16 mouse cellular contexts compared by ENCODE assay signal in genomic region chr11:90364865-90365264, GRCm38 (mm10). TPM values are rescaled to one million over a fixed set of nuclear protein-coding genes. Genes with fewer than 3 reads are reported as not detected.
A peak's percentile ranks its signal among the peaks of the same experiment; 100 is the strongest.
DNase-seq lines count a peak whose midpoint lies in the region; ATAC-seq and TF ChIP-seq lines count a peak whose summit lies in the region.
"Had no signal": no experiment of that assay in that cellular context is flagged by ENCODE, and none has a peak within 500 bp of the region (broad histone marks: within the 10 kb centered on the region; RNA-seq: fewer than 3 reads in every experiment).

No protein-coding gene starts in this region.

- H3K36me3 ChIP-seq in forebrain, postnatal 0 days (ENCODE audit: insufficient read depth): no peaks in the 10 kb centered on the region
- no peaks in the 10 kb centered on the region for H3K36me3 ChIP-seq in forebrain, embryonic 16.5 days (ENCODE audit: control insufficient read depth, insufficient read depth)
- H3K36me3 ChIP-seq in kidney, adult 2 months (ENCODE audit: control insufficient read depth, insufficient read depth, low read length): no peaks in the 10 kb centered on the region
- no peaks in the 10 kb centered on the region for H3K36me3 ChIP-seq in kidney, embryonic 16.5 days (ENCODE audit: insufficient read depth, low read length)
- no peaks in the 10 kb centered on the region for H3K36me3 ChIP-seq in lung, postnatal 0 days (ENCODE audit: insufficient read depth, low read length)
- H3K36me3 ChIP-seq in forebrain, embryonic 14.5 days (ENCODE audit: control insufficient read depth, insufficient read depth, low read length): no peaks in the 10 kb centered on the region
- H3K36me3 ChIP-seq: liver, embryonic 15.5 days; neural tube, embryonic 12.5 days had no signal

- H3K27me3 ChIP-seq in forebrain, postnatal 0 days (ENCODE audit: insufficient read depth, low read length): no peaks in the 10 kb centered on the region
- no peaks in the 10 kb centered on the region for H3K27me3 ChIP-seq in forebrain, embryonic 16.5 days (replicated peaks; ENCODE audit: control insufficient read depth, insufficient read depth, low read length)
- no peaks in the 10 kb centered on the region for H3K27me3 ChIP-seq in kidney, adult 2 months (replicated peaks; ENCODE audit: control insufficient read depth, insufficient read depth, low read length)
- no peaks in the 10 kb centered on the region for H3K27me3 ChIP-seq in kidney, embryonic 16.5 days (ENCODE audit: insufficient read depth, low read length)
- H3K27me3 ChIP-seq in lung, postnatal 0 days (replicated peaks; ENCODE audit: insufficient read depth, low read length): no peaks in the 10 kb centered on the region
- no peaks in the 10 kb centered on the region for H3K27me3 ChIP-seq in forebrain, embryonic 14.5 days (replicated peaks; ENCODE audit: control insufficient read depth, insufficient read depth, low read length)
- H3K27me3 ChIP-seq: liver, embryonic 15.5 days; neural tube, embryonic 12.5 days had no signal

- H3K9ac ChIP-seq in forebrain, postnatal 0 days: no peak overlapping the region
- no peak overlapping the region for H3K9ac ChIP-seq in forebrain, embryonic 16.5 days (replicated peaks; ENCODE audit: low read depth, low read length)
- H3K9ac ChIP-seq in kidney, embryonic 16.5 days (replicated peaks; ENCODE audit: low read length): no peak overlapping the region
- no peak overlapping the region for H3K9ac ChIP-seq in lung, postnatal 0 days (replicated peaks; ENCODE audit: low read depth)
- no peak overlapping the region for H3K9ac ChIP-seq in forebrain, embryonic 14.5 days (ENCODE audit: low read length)
- H3K9ac ChIP-seq: liver, embryonic 15.5 days; neural tube, embryonic 12.5 days had no signal

- peaks cover 15% of the 10 kb centered on the region for H3K4me1 ChIP-seq in forebrain, postnatal 0 days (ENCODE audit: insufficient read depth)
- H3K4me1 ChIP-seq in forebrain, embryonic 16.5 days (replicated peaks; ENCODE audit: control insufficient read depth, insufficient read depth, low read length): peaks cover 12% of the 10 kb centered on the region
- H3K4me1 ChIP-seq in kidney, adult 2 months (ENCODE audit: control insufficient read depth, insufficient read depth, low read length): peaks cover 38% of the 10 kb centered on the region
- peaks cover 18% of the 10 kb centered on the region for H3K4me1 ChIP-seq in kidney, embryonic 16.5 days (ENCODE audit: insufficient read depth, low read length)
- peaks cover 2% of the 10 kb centered on the region; the same call in 1 of the 2 replicates for H3K4me1 ChIP-seq in lung, postnatal 0 days (ENCODE audit: insufficient read depth, low read depth, low read length)
- H3K4me1 ChIP-seq in lung, adult 2 months (ENCODE audit: control insufficient read depth, insufficient read depth, low read length): peaks cover 16% of the 10 kb centered on the region
- H3K4me1 ChIP-seq in forebrain, embryonic 14.5 days (ENCODE audit: control insufficient read depth, insufficient read depth, low read length): peaks cover 11% of the 10 kb centered on the region

- no peak overlapping the region for H3K4me3 ChIP-seq in forebrain, postnatal 0 days (ENCODE audit: low read depth, low read length)
- H3K4me3 ChIP-seq in forebrain, embryonic 16.5 days (replicated peaks; ENCODE audit: low read length): no peak overlapping the region
- no peak overlapping the region for H3K4me3 ChIP-seq in kidney, adult 2 months (ENCODE audit: insufficient read depth, low read depth, low read length)
- H3K4me3 ChIP-seq in kidney, embryonic 16.5 days (ENCODE audit: low read length): no peak overlapping the region
- H3K4me3 ChIP-seq in lung, postnatal 0 days (ENCODE audit: low read depth, low read length): no peak overlapping the region
- H3K4me3 ChIP-seq in lung, adult 2 months (replicated peaks; ENCODE audit: extremely low read depth, low read depth, low read length): no peak overlapping the region
- H3K4me3 ChIP-seq in forebrain, embryonic 14.5 days (ENCODE audit: low read depth, low read length): no peak overlapping the region
- H3K4me3 ChIP-seq: liver, embryonic 15.5 days; neural tube, embryonic 12.5 days had no signal

- no peak for TF ChIP-seq EP300 in lung, postnatal 0 days (IDR thresholded peaks at IDR 0.05)

- DNase-seq in forebrain, postnatal 0 days: peak; percentile 35
- DNase-seq in kidney, adult 2 months: no peak
- peak; percentile 40 for DNase-seq in lung, postnatal 0 days (ENCODE audit: low spot score)
- no peak for DNase-seq in lung, adult 2 months
- no peak for DNase-seq in forebrain, embryonic 14.5 days (ENCODE audit: low spot score)
- DNase-seq: adrenal gland, postnatal 36 days; cerebellum, postnatal 36 days; heart, postnatal 14 days; right cerebral cortex, postnatal 14 days had no signal

- H3K9me3 ChIP-seq in forebrain, postnatal 0 days (ENCODE audit: low read length): no peaks in the 10 kb centered on the region
- no peaks in the 10 kb centered on the region for H3K9me3 ChIP-seq in forebrain, embryonic 16.5 days (ENCODE audit: control insufficient read depth, low read length)
- no peaks in the 10 kb centered on the region for H3K9me3 ChIP-seq in kidney, embryonic 16.5 days (ENCODE audit: low read length)
- H3K9me3 ChIP-seq in lung, postnatal 0 days (ENCODE audit: low read length): no peaks in the 10 kb centered on the region
- H3K9me3 ChIP-seq in forebrain, embryonic 14.5 days (replicated peaks; ENCODE audit: control insufficient read depth, low read length): no peaks in the 10 kb centered on the region
- H3K9me3 ChIP-seq: liver, embryonic 15.5 days; neural tube, embryonic 12.5 days had no signal

- TF ChIP-seq CTCF in forebrain, postnatal 0 days (IDR thresholded peaks at IDR 0.05; ENCODE audit: low read depth): no peak
- no peak for TF ChIP-seq CTCF in kidney, adult 2 months (conservative IDR thresholded peaks at IDR 0.05; ENCODE audit: insufficient read depth, insufficient read length, low read depth, low read length)
- no peak for TF ChIP-seq CTCF in lung, postnatal 0 days (IDR thresholded peaks at IDR 0.05)
- TF ChIP-seq CTCF in lung, adult 2 months (IDR thresholded peaks at IDR 0.05; ENCODE audit: insufficient read depth, low read length): no peak

- no peak for ATAC-seq in forebrain, postnatal 0 days
- ATAC-seq in forebrain, embryonic 16.5 days: no peak
- ATAC-seq in kidney, embryonic 16.5 days (ENCODE audit: low FRiP score, low TSS enrichment): no peak
- 0 out of 2 replicates have a peak, but pooled peaks have one; percentile 34 for ATAC-seq in lung, postnatal 0 days
- ATAC-seq in erythroid progenitor cell, adult 5-6 weeks (replicated peaks; ENCODE audit: low FRiP score, poor library complexity, severe bottlenecking): no peak
- no peak for ATAC-seq in forebrain, embryonic 14.5 days
- ATAC-seq: activated CD4-positive, CD25-positive, alpha-beta regulatory T cell, adult 4 months had no signal

- 66% methylated on average over 7 of the region's 7 CpGs for WGBS in forebrain, postnatal 0 days
- 75% methylated on average over 7 of the region's 7 CpGs for WGBS in forebrain, embryonic 16.5 days
- WGBS in kidney, adult 2 months: 66% methylated on average over 7 of the region's 7 CpGs
- WGBS in kidney, embryonic 16.5 days: 62% methylated on average over 7 of the region's 7 CpGs
- 34% methylated on average over 7 of the region's 7 CpGs for WGBS in lung, postnatal 0 days
- WGBS in lung, adult 2 months: 38% methylated on average over 7 of the region's 7 CpGs
- 78% methylated on average over 7 of the region's 7 CpGs for WGBS in forebrain, embryonic 14.5 days

- H3K4me2 ChIP-seq in forebrain, postnatal 0 days (ENCODE audit: low read depth): no peak overlapping the region
- H3K4me2 ChIP-seq in forebrain, embryonic 16.5 days (ENCODE audit: low read length): no peak overlapping the region
- H3K4me2 ChIP-seq in kidney, embryonic 16.5 days (replicated peaks; ENCODE audit: low read depth, low read length): no peak overlapping the region
- no peak overlapping the region for H3K4me2 ChIP-seq in lung, postnatal 0 days (replicated peaks; ENCODE audit: low read depth, low read length)
- no peak overlapping the region for H3K4me2 ChIP-seq in forebrain, embryonic 14.5 days (ENCODE audit: low read length)
- H3K4me2 ChIP-seq: liver, embryonic 15.5 days; neural tube, embryonic 12.5 days had no signal

- no peak for TF ChIP-seq POLR2A in kidney, adult 2 months (IDR thresholded peaks at IDR 0.05; ENCODE audit: low read depth, low read length)
- no peak for TF ChIP-seq POLR2A in lung, adult 2 months (IDR thresholded peaks at IDR 0.05; ENCODE audit: borderline replicate concordance, extremely low read depth, low read depth, low read length)

- H3K27ac ChIP-seq in forebrain, postnatal 0 days (ENCODE audit: low read depth, low read length): peak overlapping the region; percentile 45; the same call in 1 of the 2 replicates
- no peak overlapping the region for H3K27ac ChIP-seq in forebrain, embryonic 16.5 days (ENCODE audit: low read length)
- peak overlapping the region; percentile 91; the same call in 1 of the 2 replicates for H3K27ac ChIP-seq in kidney, adult 2 months (ENCODE audit: insufficient read depth, low read depth, low read length)
- H3K27ac ChIP-seq in kidney, embryonic 16.5 days (ENCODE audit: low read length): no peak overlapping the region
- no peak overlapping the region for H3K27ac ChIP-seq in lung, postnatal 0 days (ENCODE audit: low read length)
- H3K27ac ChIP-seq in forebrain, embryonic 14.5 days (ENCODE audit: low read depth, low read length): no peak overlapping the region
- H3K27ac ChIP-seq: kidney, postnatal 0 days; neural tube, embryonic 12.5 days had no signal

RNA-seq across cellular contexts. Expression of gene Hlf, which starts 25.8 kb away (rescaled TPM):
- total RNA-seq in forebrain, postnatal 0 days (2014; rRNA removed): 5.7 and 6.8 TPM in 2 replicates
- 5.5 and 9.7 TPM in 2 replicates for polyA plus RNA-seq in forebrain, postnatal 0 days (2015; fragmentation: Nextera tagmentation; extraction: Ambion mirVana)
- 5.7 and 5.9 TPM in 2 replicates for polyA plus RNA-seq in forebrain, embryonic 16.5 days (2015; fragmentation: Nextera tagmentation; extraction: Ambion mirVana)
- 36.5 and 39.7 TPM in 2 replicates for polyA plus RNA-seq in kidney, adult 2 months (2012; rRNA removed)
- polyA plus RNA-seq in kidney, embryonic 16.5 days (2015; fragmentation: Nextera tagmentation; extraction: Ambion mirVana): 2.3 and 2.8 TPM in 2 replicates
- 1.8 and 2.1 TPM in 2 replicates for polyA plus RNA-seq in lung, postnatal 0 days (2015; fragmentation: Nextera tagmentation; extraction: Ambion mirVana)
- polyA plus RNA-seq in lung, adult 2 months (2012; rRNA removed): 6.8 and 13.6 TPM in 2 replicates
- 1.4 and 3.4 TPM in 2 replicates for total RNA-seq in erythroid progenitor cell, adult 5-6 weeks (2015; ENCODE audit: low replicate concordance)
- total RNA-seq in erythroid progenitor cell, adult 5-6 weeks (2017; ENCODE audit: low replicate concordance): 0.51 TPM in 1 of 2 replicates, not detected in the other
- polyA plus RNA-seq in forebrain, embryonic 14.5 days (2014; fragmentation: Nextera tagmentation; extraction: Ambion mirVana): 3.5 and 4.9 TPM in 2 replicates

Comparison
In these comparisons a context has a peak if more than half of its experiments do, and no peak if none do; other contexts are left out.
1. DNase-seq: peak in forebrain, postnatal 0 days (single experiment) and lung, postnatal 0 days (single experiment); none in kidney, adult 2 months (single experiment), lung, adult 2 months (single experiment) and forebrain, embryonic 14.5 days (single experiment).
2. H3K27ac ChIP-seq: peak in forebrain, postnatal 0 days (single experiment) and kidney, adult 2 months (single experiment); none in forebrain, embryonic 16.5 days (single experiment), kidney, embryonic 16.5 days (single experiment), lung, postnatal 0 days (single experiment) and forebrain, embryonic 14.5 days (single experiment).